Mouse (Mus musculus): ENCODE results near the gene Lpar5. TPM values are rescaled to one million over a fixed set of nuclear protein-coding genes. Genes with fewer than 3 reads are reported as not detected.
A peak's percentile ranks its signal among the peaks of the same experiment; 100 is the strongest.

Gene Lpar5
- total RNA-seq, 2 experiments from 2014 or later = 1.3 TPM

GRCm38 (mm10) chr6:125110927-125111326 is 43.2 kb downstream of the Lpar5 start:
- peak; percentile 74 for DNase-seq
- intact Hi-C loops (cut with DNase I) = no loop called here

GRCm38 (mm10) chr6:125112553-125112952 is 44.8 kb downstream of the Lpar5 start:
- intact Hi-C loops (cut with DNase I) = no loop called here

GRCm38 (mm10) chr6:125119387-125119786 is 51.7 kb downstream of the Lpar5 start:
- intact Hi-C loops (cut with DNase I) = no loop called here
- DNase-seq = no peak

More at GRCm38 (mm10) chr6:125112553-125112952, 44.8 kb downstream of the Lpar5 start:
- no peak for DNase-seq

GRCm38 (mm10) chr6:125128724-125129123 is 61.0 kb downstream of the Lpar5 start:
- intact Hi-C loops (cut with DNase I) = no loop called here

GRCm38 (mm10) chr6:125129710-125130402 is 62.1 kb downstream of the Lpar5 start:
- intact Hi-C loops (cut with DNase I) = no loop called here
- DNase-seq = peak; percentile 21

More at GRCm38 (mm10) chr6:125128724-125129123, 61.0 kb downstream of the Lpar5 start:
- no peak for DNase-seq

- DNase-seq = peak; percentile 90
- intact Hi-C loops (cut with DNase I) = no loop called here
Observed at GRCm38 (mm10) chr6:125131302-125132156, 63.8 kb downstream of the Lpar5 start, which contains the start of gene Nop2. Nop2 (plus strand) TSS chr6:125131909.

Small RNAs within 50 kb of the gene (microRNA-seq; reads per million reads assigned to microRNA genes)
- gene Mir7045 = not detected

Other genes with a start within 250 kb of the Lpar5 start
- 100 to 1,000 TPM; 192 to 202 TPM for gene Usp5, start 238.4 kb upstream of the Lpar5 start, total RNA-seq (2021)
- gene Cdca3, start 238.4 kb upstream of the Lpar5 start, total RNA-seq (2021) = 10 to 100 TPM in 1 of 2 experiments, 1 to 10 TPM in 1; 6.9 to 10.8 TPM
- under 1 TPM; 0.32 to 0.46 TPM for gene Gnb3, start 227.6 kb upstream of the Lpar5 start, total RNA-seq (2021)
- gene P3h3, start 210.2 kb upstream of the Lpar5 start, total RNA-seq (2021) = 10 to 100 TPM; 55.9 to 56.1 TPM
- gene Gpr162, start 203.9 kb upstream of the Lpar5 start, total RNA-seq (2021) = 100 to 1,000 TPM; 145 to 164 TPM
- 1 to 10 TPM in 1 of 2 experiments, under 1 TPM in 1; 0.52 to 1.2 TPM for gene Cd4, start 179.7 kb upstream of the Lpar5 start, total RNA-seq (2021)
- 1 to 10 TPM; 1.7 to 2.3 TPM for gene Lag3, start 156.2 kb upstream of the Lpar5 start, total RNA-seq (2021)
- 1,000 to 10,000 TPM; 1,603 to 1,633 TPM for gene Ptms, start 147.8 kb upstream of the Lpar5 start, total RNA-seq (2021)
- 100 to 1,000 TPM; 467 to 469 TPM for gene Mlf2, start 136.5 kb upstream of the Lpar5 start, total RNA-seq (2021)
- gene Cops7a, start 102.4 kb upstream of the Lpar5 start, total RNA-seq (2021) = 10 to 100 TPM; 67.8 to 72.6 TPM
- gene Pianp, start 71.2 kb upstream of the Lpar5 start, total RNA-seq (2021) = 10 to 100 TPM; 89.1 to 97.3 TPM
- gene Zfp384, start 58.8 kb upstream of the Lpar5 start, total RNA-seq (2021) = 10 to 100 TPM; 51.8 to 56.1 TPM
- 10 to 100 TPM; 67.4 to 72.0 TPM for gene Ing4, start 28.2 kb upstream of the Lpar5 start, total RNA-seq (2021)
- gene Acrbp, start 18.2 kb upstream of the Lpar5 start, total RNA-seq (2021) = 10 to 100 TPM; 11.7 to 13.0 TPM
- gene Chd4, start 28.1 kb downstream of the Lpar5 start, total RNA-seq (2021) = 100 to 1,000 TPM; 173 to 175 TPM
- 10 to 100 TPM; 43.0 to 44.5 TPM for gene Nop2, start 64.0 kb downstream of the Lpar5 start, total RNA-seq (2021)
- 10 to 100 TPM; 27.0 to 28.3 TPM for gene Iffo1, start 77.3 kb downstream of the Lpar5 start, total RNA-seq (2021)
- 1,000 to 10,000 TPM; 1,244 to 1,314 TPM for gene Gapdh, start 98.5 kb downstream of the Lpar5 start, total RNA-seq (2021)
- gene Ncapd2, start 123.8 kb downstream of the Lpar5 start, total RNA-seq (2021) = 10 to 100 TPM; 44.9 to 51.4 TPM
- 10 to 100 TPM; 67.7 to 72.7 TPM for gene Mrpl51, start 123.9 kb downstream of the Lpar5 start, total RNA-seq (2021)
- 10 to 100 TPM in 1 of 2 experiments, 1 to 10 TPM in 1; 7.0 to 10.2 TPM for gene Vamp1, start 147.6 kb downstream of the Lpar5 start, total RNA-seq (2021)
- gene Tapbpl, start 163.9 kb downstream of the Lpar5 start, total RNA-seq (2021) = 1 to 10 TPM; 1.7 to 1.9 TPM
- gene Cd27, start 169.1 kb downstream of the Lpar5 start, total RNA-seq (2021) = not detected
- not detected for gene Tuba3a, start 218.1 kb downstream of the Lpar5 start, total RNA-seq (2021)
- gene Ltbr, start 246.0 kb downstream of the Lpar5 start, total RNA-seq (2021) = 10 to 100 TPM in 1 of 2 experiments, 1 to 10 TPM in 1; 9.6 to 10.7 TPM